Mouse (Mus musculus) spleen, postnatal 10 days (tissue): ENCODE results near the gene Trim31.
"Not testable (repeated sequence)": the region's sequence is repeated elsewhere in the genome, so short reads cannot be mapped to it uniquely, and the experiment has no call there.

Experiments used
- DNase-seq, 2 experiments: peaks; one replicate each; pipeline ENCODE4 v3.0.0; 2021 to 2022; ENCODE audit warnings: low spot score in 2 of 2

Trim31 gene

DNA sequence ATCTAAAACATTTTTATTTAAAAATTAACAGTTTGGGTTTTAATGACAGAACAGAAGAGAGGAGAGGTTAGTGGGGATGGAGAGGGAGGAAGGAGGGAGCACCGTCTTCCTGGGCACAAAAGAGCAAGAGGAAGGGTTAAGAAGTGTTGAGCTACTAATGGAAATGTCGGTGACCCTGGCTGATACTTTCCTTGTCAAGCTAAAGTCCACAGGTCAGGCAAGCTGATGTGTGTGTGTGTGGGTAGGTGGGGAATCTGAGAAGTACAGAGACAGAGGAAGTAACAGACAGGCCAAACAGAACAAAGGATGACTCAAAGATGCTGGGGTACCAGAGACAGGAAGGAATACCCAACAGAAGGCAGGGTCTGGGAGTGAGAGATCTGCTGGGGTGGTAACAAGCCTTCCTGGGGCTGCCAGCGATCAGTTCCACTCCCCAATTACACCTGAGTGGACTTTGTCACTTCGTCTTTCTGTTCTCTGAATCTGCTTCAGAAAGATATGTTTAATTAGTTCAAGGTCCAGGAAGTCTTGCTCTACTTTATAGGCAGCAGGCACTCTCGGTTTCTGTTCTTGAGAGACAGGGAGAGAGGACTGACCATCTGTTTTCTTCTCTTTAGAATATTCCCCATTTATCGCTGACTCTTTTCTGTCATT lies at the start of gene Trim31:
TSS of gene Trim31 (plus strand) at position 567 of the 654 bp plus-strand sequence.
- DNase-seq = no peak

DNA sequence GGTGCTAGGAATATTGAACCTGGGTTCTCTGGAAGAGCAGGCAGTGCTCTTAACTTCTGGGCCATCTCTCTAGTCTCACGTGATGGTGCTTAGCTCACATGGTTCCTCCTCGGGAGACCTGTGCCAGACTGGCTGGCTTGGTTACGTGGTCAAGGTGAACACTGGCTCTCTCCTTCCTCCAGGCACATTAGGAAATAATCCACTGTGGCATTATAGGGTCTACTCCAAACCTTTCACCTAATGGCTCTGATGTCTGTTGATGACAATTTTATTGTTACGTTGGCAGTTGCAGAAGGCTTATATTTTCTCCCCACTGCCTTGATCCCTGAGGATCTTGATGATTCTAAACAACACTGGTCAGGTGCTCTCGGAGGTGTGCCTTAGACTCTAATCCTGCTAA lies 49.0 kb upstream of the Trim31 start:
- no peak for DNase-seq

DNA sequence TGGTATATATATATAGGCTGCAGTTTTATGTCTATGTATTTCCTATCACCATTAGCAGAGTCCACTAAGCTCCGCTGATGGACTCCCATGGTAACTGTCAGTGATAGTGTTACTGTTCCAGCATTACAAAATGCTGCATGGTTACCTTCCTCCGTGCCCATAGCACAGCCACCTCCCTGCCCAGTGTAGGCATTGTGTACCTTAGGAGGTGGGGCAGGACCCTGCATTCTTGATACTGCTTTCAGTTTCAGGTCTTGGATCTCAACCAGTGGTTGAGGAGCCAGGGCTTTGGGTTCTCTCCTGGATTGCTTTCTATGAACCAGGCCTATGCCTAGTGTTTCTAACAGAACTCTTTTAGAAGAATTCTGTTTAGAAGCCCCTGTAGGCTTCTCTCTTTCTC lies 47.9 kb upstream of the Trim31 start:
- no peak for DNase-seq

GRCm38 (mm10) chr17:36851200-36851599 lies 46.7 kb upstream of the Trim31 start:
- DNase-seq = no peak

- no peak for DNase-seq
Measured at GRCm38 (mm10) chr17:36851627-36852026, 46.3 kb upstream of the Trim31 start.

GRCm38 (mm10) chr17:36855484-36855883 lies 42.4 kb upstream of the Trim31 start:
- DNase-seq = no peak

DNA sequence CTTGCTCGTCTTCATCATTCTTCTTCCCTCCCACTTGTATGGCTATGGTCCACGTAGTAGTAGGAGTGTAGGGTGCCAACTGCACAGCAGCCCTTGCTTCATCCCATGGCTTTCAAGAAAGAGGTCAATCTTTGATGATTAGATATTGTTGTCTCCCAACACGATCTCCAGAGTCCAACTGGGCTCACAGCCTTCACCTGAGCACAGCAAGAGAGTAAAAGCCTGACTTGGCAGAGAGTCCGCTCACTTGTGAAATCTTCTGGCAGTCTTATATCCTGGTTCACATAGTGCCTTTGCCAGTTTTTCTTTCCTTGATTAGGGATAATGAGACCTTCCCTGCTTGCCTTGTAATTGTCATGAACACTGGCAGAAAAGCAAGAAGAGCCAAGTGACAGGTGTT lies 41.7 kb upstream of the Trim31 start:
- no peak for DNase-seq

- DNase-seq = no peak
Measured at GRCm38 (mm10) chr17:36858181-36858580, 39.7 kb upstream of the Trim31 start.

DNA sequence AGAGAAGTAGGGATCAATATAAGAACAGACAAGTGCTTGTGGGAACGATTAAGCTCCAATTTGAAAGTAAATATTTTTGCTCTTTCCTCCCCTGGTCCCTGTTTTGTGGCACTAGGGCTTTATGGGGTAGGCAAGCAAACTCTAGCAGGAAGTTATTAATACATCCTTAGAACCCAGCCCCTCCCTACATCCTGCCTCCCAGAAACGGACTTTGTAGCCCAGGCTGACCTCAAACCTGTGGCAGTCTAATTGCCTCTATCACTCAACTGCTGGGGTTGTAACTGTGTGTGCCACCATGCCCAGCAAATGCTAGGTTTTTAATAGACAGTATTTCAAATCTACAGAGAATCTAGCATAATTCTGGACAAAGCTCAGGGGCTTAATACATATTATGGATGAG lies 36.2 kb upstream of the Trim31 start:
- DNase-seq = no peak

- peak; percentile 50 to 63 for DNase-seq
Measured at GRCm38 (mm10) chr17:36866719-36867527, 31.0 kb upstream of the Trim31 start, which contains the start of gene Trim15. TSS of gene Trim15 (minus strand) at chr17:36867210.

DNA sequence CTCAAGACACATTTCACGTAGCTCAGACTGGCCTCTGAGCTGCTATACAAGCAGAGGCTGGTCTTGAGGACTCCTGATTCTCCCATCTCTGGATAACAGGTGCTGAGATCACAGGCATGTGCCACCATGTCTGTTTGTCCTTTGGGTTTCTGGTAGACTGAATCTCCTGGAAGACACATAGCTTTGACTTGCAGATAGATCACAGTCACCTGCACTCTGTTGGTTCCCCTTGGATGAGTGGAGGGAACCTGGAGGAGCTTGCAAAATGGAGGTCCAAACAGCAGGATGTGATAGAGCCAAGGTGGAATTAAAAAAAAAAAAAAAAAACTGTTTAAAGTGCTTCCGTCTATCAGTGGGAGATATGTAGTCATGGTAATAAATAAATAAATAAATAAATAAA lies 29.1 kb upstream of the Trim31 start:
- DNase-seq = peak; percentile 38 to 53

GRCm38 (mm10) chr17:36869284-36869954 lies 28.5 kb upstream of the Trim31 start, which contains the start of gene Trim10:
TSS of gene Trim10 (plus strand) at chr17:36869574.
- DNase-seq = peak; percentile 78 to 86

DNA sequence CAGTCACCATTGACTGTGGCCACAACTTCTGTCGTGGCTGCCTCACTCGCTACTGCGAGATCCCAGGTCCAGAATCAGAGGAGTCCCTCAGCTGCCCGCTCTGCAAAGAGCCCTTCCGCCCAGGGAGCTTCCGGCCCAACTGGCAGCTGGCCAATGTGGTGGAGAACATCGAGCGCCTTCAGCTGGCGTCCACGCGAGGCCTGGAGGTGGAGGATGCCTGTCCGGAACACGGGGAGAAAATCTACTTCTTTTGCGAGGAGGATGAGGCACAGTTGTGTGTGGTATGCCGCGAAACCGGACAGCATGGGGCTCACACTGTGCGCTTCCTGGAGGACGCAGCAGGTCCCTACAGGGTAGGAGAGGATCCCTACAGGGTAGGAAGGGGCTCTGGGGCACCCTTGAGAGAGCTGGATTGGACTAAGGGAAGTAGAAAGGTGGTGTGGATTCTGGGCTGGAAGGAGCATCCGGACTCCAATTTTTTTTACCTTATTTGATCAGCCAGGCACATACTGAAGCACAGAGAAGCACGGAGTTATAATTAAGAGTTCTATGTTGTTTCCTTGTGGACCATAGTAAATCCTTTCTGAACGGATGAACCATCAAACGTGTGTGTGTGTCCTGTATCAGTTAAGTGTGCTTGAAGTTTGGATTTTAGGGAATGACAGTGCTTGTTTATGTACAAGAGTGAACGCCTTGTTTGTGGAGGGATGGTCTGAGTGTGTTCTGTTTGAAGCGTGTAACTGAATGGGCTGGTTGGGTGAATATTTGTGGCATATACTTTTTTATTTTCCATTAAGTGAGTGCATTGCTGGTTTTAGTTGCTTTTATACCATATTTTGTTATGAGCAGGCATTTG lies 27.7 kb upstream of the Trim31 start:
- DNase-seq = peak; percentile 87 to 88

DNA sequence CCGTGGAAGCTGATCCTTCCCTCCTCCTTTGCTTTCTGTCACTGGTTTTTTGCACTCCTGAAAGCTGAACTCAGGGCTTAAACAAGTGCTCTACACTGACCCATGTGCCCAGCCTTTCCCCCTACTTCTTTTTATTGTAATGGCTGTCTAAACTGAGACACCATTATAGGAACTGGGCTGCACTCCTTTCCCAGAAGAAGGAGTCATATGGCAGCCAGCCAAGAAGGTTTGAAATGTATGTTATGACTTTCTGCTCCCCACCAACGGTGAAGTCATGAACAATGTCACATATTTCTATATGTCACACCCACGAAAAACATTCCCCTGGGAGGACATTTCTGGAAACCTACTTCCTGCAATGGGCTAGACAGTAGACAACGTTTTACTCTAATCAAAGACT lies 23.3 kb upstream of the Trim31 start:
- no peak for DNase-seq

GRCm38 (mm10) chr17:36883350-36883749 lies 14.6 kb upstream of the Trim31 start:
- no peak for DNase-seq

GRCm38 (mm10) chr17:36885132-36885790 lies 12.7 kb upstream of the Trim31 start:
- no peak for DNase-seq

GRCm38 (mm10) chr17:36890073-36890903 lies 7.6 kb upstream of the Trim31 start, which contains the start of gene Trim40:
TSS of gene Trim40 (minus strand) at chr17:36890123.
- DNase-seq = no peak

- DNase-seq = not testable (repeated sequence)
Measured at GRCm38 (mm10) chr17:36891496-36891895, 6.4 kb upstream of the Trim31 start.

DNA sequence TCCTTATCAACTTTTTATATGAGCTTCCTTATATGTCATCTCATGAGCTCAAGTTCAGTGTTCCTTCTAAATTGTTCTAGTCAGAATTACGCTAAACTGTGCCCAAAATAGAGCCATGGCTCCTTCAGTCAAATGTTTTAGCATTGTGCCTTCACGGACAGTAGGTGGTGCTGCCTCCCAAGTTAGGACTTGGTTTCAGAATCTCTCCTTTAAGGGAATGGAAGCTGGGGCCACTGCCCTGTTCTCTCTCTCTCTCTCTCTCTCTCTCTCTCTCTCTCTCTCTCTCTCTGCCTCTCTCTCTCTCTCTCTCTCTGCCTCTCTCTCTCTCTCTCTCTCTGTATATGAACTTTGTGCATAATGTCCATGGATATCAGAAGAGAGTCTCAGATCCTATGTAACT lies 5.6 kb upstream of the Trim31 start:
- DNase-seq = peak in 1 of 2 experiments; percentile 63

- no peak for DNase-seq
Measured at GRCm38 (mm10) chr17:36893387-36893786, 4.5 kb upstream of the Trim31 start.
